Mouse (Mus musculus): ENCODE measurements around the gene Il15ra.

DNA sequence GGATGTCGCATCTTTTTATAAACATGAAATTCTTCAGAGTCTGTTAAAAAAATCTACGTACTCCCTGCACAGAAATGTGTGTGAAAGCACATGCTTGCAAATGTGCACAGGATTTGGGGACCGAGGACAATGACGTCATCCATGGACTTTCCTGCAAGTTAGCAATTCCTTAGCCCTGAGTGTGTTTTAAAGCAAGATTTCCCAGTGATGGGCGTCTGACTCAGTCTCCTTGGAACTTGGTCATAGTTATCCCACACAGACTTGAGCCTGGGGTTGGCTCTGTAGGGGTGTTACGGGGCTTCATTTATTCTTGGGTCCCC lies 1.6 kb downstream of the Il15ra start:
- TF ChIP-seq POLR2A (IDR thresholded peaks at IDR 0.05; ENCODE audit: low read depth, low read length): no peak
- TF ChIP-seq CTCF (IDR thresholded peaks at IDR 0.05; ENCODE audit: extremely low read depth, insufficient read depth, insufficient read length, insufficient replicate concordance): no peak

All from spleen, adult 2 months (tissue).